Mouse (Mus musculus) ES-Bruce4 (cell line): ENCODE results near the gene Slc44a2. TPM values are rescaled to one million over a fixed set of nuclear protein-coding genes. Genes with fewer than 3 reads are reported as not detected.

ENCODE experiments used
- H3K27ac ChIP-seq: 2 replicates; pipeline ENCODE4 v1.5.1; 2012; ENCODE audit warnings: low read length, inconsistent platforms; ENCODE audit not compliant: insufficient read depth
- H3K27me3 ChIP-seq: 2 replicates; pipeline ENCODE4 v1.6.1; 2012; ENCODE audit warnings: mild to moderate bottlenecking, low read length, inconsistent platforms; ENCODE audit not compliant: control insufficient read depth, poor library complexity, insufficient read depth, severe bottlenecking
- H3K36me3 ChIP-seq: 2 replicates; pipeline ENCODE4 v1.6.1; 2012; ENCODE audit warnings: inconsistent platforms, mild to moderate bottlenecking, low read length, moderate library complexity; ENCODE audit not compliant: control insufficient read depth, poor library complexity, insufficient read depth, severe bottlenecking
- H3K4me1 ChIP-seq: one replicate; pipeline ENCODE4 v1.8.1; 2011; ENCODE audit warnings: low read length; ENCODE audit not compliant: control insufficient read depth, insufficient read depth
- H3K4me3 ChIP-seq: 2 replicates; pipeline ENCODE4 v1.5.1; 2011; ENCODE audit warnings: low read depth, mild to moderate bottlenecking, low read length
- H3K9ac ChIP-seq: 2 replicates; pipeline ENCODE4 v1.6.1; 2012; ENCODE audit warnings: low read depth, mild to moderate bottlenecking, inconsistent platforms; ENCODE audit not compliant: poor library complexity, severe bottlenecking
- H3K9me3 ChIP-seq: replicated peaks from 2 replicates; pipeline ENCODE4 v1.6.1; 2012; ENCODE audit warnings: mild to moderate bottlenecking, low read length, inconsistent platforms; ENCODE audit not compliant: control insufficient read depth, poor library complexity, insufficient read depth, severe bottlenecking
- CTCF ChIP-seq: IDR thresholded peaks from one replicate; pipeline ENCODE4 v1.8.1; 2011; ENCODE audit warnings: low read depth, low read length
- EP300 ChIP-seq: IDR thresholded peaks from 2 replicates; pipeline ENCODE4 v1.6.1; 2011; ENCODE audit warnings: low read depth, low read length; ENCODE audit not compliant: insufficient read depth
- POLR2A ChIP-seq: IDR thresholded peaks from one replicate; pipeline ENCODE4 v1.8.1; 2011; ENCODE audit warnings: low read length; ENCODE audit not compliant: insufficient read depth
- polyA plus RNA-seq: library from polyadenylated mRNA; stranded (reverse); fragments of >200 nt; gene quantifications from 2 replicates; pipeline ENCODE4 v1.2.4, GENCODE M21; 2011; ENCODE audit warnings: low read depth; ENCODE audit not compliant: missing spikeins, insufficient read depth, insufficient read length

The Slc44a2 gene
- polyA plus RNA-seq, 1 experiment = 66.4 TPM

- Histone ChIP-seq H3K9me3 (no peaks in the 10 kb centered on the region), H3K27ac (no peak overlapping the region), H3K36me3 (no peaks in the 10 kb centered on the region), H3K9ac (no peak overlapping the region), H3K4me1 (peaks cover 6% of the 10 kb centered on the region), H3K4me3 (no peak overlapping the region), H3K27me3 (no peaks in the 10 kb centered on the region)
- TF ChIP-seq EP300 (no peak), CTCF (no peak), POLR2A (no peak)
These were observed 11.9 kb downstream of the Slc44a2 start for GRCm38 (mm10) chr9:21332161-21333061.

DNA sequence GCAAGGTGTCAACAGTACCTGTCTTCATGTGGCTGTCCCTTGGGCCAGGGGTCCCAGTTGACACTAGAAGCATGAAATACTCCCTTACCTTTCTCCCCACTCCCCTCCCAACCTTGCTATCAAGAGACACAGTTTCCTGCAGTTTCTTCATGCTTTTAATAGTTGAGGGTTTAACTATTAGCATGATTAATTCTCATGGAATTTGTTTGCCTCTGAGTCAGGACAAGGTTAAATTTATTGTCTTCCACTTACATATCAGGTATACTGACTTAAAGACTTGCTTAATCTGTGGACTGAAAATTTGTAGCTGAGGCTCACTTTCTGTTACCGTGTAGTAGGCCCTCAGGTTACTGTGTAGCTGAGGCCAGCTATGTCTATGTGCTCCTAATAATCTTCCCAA is 13.0 kb downstream of the Slc44a2 start:
- Histone ChIP-seq H3K27ac (no peak overlapping the region), H3K9me3 (no peaks in the 10 kb centered on the region), H3K27me3 (no peaks in the 10 kb centered on the region), H3K4me3 (no peak overlapping the region), H3K4me1 (peaks cover 6% of the 10 kb centered on the region), H3K9ac (no peak overlapping the region), H3K36me3 (no peaks in the 10 kb centered on the region)
- TF ChIP-seq EP300 (no peak), CTCF (no peak), POLR2A (no peak)

DNA sequence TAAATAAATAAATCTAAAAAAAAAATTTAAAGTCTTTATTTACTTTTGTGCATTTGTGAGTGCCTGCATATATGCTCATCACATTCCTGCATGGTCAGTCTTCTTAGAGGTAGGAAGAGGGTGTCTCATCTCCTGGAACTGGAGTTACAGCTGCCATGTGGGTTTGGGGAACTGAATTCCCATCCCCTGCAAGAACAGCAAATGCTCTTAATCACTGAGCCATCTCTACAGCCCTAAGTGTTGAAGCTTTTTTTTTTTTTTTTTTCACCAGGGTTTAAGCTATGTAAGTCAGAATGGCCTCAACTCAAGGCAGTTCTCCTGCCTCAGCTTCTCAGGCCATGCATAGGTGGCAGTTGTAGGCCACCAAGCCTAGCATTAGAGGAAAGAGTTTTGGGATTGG is 14.2 kb downstream of the Slc44a2 start:
- Histone ChIP-seq H3K4me3 (no peak overlapping the region), H3K27me3 (no peaks in the 10 kb centered on the region), H3K9me3 (no peaks in the 10 kb centered on the region), H3K4me1 (peaks cover 6% of the 10 kb centered on the region), H3K36me3 (no peaks in the 10 kb centered on the region), H3K27ac (no peak overlapping the region), H3K9ac (no peak overlapping the region)
- TF ChIP-seq EP300 (no peak), POLR2A (no peak), CTCF (no peak)

DNA sequence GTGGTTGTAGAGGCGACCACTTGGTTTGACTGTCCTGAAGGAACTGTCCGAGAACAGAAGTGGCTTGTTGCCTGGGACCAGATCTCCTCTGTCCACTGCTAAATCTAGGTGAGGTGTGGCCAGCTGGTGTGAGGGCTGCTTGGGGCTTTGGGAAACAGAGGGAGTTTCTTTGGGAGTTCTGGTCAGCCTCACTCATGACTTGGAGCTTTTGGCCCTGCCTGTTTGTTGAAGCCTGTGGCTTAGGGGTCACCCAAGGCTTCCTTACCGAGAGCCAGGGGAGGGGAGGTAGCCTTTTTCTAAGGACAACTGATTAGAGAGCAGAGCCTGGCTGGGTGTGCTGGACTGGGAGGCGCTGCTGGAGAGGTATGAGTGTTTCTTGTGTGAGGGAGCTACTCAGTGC is 14.9 kb downstream of the Slc44a2 start:
- Histone ChIP-seq H3K27ac (no peak overlapping the region), H3K27me3 (no peaks in the 10 kb centered on the region), H3K4me3 (no peak overlapping the region), H3K9me3 (no peaks in the 10 kb centered on the region), H3K9ac (no peak overlapping the region), H3K4me1 (peaks cover 3% of the 10 kb centered on the region), H3K36me3 (no peaks in the 10 kb centered on the region)
- no peak for TF ChIP-seq POLR2A
- TF ChIP-seq EP300 = no peak
- no peak for TF ChIP-seq CTCF

DNA sequence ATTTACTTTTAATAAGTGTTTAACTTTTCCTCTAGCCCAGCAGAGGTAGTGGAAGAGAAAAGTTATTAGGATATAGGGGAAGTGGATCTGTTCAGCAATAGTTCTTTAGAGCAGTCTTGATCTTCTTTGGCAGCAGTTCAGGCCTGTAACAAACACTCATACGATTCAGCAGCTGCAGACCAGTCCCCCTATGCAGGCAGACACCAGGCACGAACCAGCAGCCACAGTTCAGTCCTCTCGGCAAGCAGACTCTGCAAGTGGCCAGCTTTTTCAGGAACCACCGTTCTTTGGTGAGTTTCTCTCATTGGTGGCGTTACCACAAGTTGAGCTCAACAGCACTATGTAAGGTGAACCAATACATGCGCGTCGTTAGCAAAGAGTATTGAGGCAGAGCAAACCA is 16.0 kb downstream of the Slc44a2 start:
- Histone ChIP-seq H3K4me1 (peaks cover 3% of the 10 kb centered on the region), H3K9me3 (no peaks in the 10 kb centered on the region), H3K4me3 (no peak overlapping the region), H3K36me3 (no peaks in the 10 kb centered on the region), H3K27ac (no peak overlapping the region), H3K27me3 (no peaks in the 10 kb centered on the region), H3K9ac (no peak overlapping the region)
- no peak for TF ChIP-seq EP300
- no peak for TF ChIP-seq POLR2A
- no peak for TF ChIP-seq CTCF

DNA sequence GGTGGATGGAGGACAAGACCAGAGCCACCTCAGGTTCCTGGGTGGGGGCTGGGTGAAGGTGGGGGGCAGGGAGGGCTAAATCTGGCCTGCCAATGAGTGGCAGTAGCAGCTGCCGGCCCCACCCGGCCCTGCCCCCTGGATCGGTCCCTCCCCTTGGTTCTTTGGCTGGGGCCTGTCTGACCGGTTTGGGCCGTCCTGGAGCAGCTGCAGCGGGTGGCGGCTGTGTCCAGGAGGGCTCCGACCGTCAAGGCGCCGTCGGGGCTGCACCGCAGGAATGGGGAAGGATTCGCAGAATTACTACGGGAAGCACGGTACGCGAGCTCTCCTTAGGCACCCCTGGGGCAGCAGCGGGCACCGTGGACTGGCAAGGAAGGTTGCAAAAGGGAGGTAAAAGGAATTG is 17.2 kb downstream of the Slc44a2 start:
- TF ChIP-seq EP300 (peak; percentile 81; the same call in 1 of the 2 replicates), CTCF (no peak), POLR2A (no peak)
- no peaks in the 10 kb centered on the region for H3K36me3 ChIP-seq
- no peaks in the 10 kb centered on the region for H3K9me3 ChIP-seq
- peaks cover 2% of the 10 kb centered on the region for H3K4me1 ChIP-seq
- H3K9ac ChIP-seq = peak overlapping the region; percentile 40
- H3K4me3 ChIP-seq = peak overlapping the region; percentile 61
- no peaks in the 10 kb centered on the region for H3K27me3 ChIP-seq
- H3K27ac ChIP-seq = peak overlapping the region; percentile 1; the same call in 1 of the 2 replicates
